Mouse (Mus musculus): ENCODE data around the gene Gm2663. TPM values are rescaled to one million over a fixed set of nuclear protein-coding genes. Genes with fewer than 3 reads are reported as not detected.
"Not testable (repeated sequence)": the region's sequence is repeated elsewhere in the genome, so short reads cannot be mapped to it uniquely, and the experiment has no call there.

Gm2663 gene
- total RNA-seq (2014; fragmentation: Nextera tagmentation) (not detected in 2 replicates), total RNA-seq (2017) (not detected in 2 replicates), polyA plus RNA-seq (2012) (not detected in 2 replicates)

DNA sequence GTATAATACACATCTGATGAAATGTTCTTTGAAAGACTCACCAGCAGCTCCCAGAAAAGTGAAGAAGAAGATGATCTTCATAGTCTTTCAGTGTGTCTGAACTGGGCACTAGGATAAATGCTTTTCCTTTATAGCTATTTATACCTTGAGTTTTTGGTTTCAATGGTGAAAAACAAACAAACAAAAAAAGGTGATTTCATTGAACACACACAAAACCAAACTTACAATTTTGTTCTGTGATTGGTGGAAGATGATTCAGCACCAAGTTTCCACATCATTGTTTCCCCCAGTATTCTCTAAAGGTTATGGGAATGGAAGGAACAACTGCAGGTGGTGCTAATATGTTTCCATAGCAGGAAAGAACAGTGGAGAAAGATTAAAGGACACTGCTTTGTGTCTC is at the start of gene Gm2663:
Gm2663 (minus strand) TSS at position 101 of the 400 bp plus-strand sequence.
- not testable (repeated sequence) for ATAC-seq (ENCODE audit: extremely low read depth, insufficient number of reproducible peaks, low FRiP score, poor library complexity, severe bottlenecking); H3K4me1 ChIP-seq (ENCODE audit: insufficient read depth, low read depth, low read length); DNase-seq (ENCODE audit: low spot score); H3K9me3 ChIP-seq (replicated peaks); H3K27me3 ChIP-seq (ENCODE audit: insufficient read depth, low read length); H3K36me3 ChIP-seq (replicated peaks); H3K4me3 ChIP-seq (ENCODE audit: low read depth, low read length)

DNA sequence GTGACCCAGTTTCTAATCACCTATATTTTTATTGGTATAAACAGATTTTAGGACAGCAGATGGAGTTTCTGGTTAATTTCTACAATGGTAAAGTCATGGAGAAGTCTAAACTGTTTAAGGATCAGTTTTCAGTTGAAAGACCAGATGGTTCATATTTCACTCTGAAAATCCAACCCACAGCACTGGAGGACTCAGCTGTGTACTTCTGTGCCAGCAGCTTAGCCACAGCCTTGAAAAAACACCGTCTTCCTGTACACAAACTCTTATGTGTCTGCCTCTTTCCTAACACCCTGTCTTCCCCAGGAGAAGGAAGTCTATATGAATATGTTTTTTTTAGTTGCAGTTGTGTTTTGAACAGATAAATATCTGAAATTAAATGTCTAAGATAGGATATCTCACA is 49.3 kb upstream of the Gm2663 start:
- no peak overlapping the region for H3K4me3 ChIP-seq (ENCODE audit: low read depth, low read length)
- no peaks in the 10 kb centered on the region for H3K36me3 ChIP-seq (replicated peaks)
- no peaks in the 10 kb centered on the region for H3K9me3 ChIP-seq (replicated peaks)
- H3K4me1 ChIP-seq (ENCODE audit: insufficient read depth, low read depth, low read length) = no peaks in the 10 kb centered on the region
- H3K27me3 ChIP-seq (ENCODE audit: insufficient read depth, low read length) = 0 out of 2 replicates have a peak, but pooled peaks cover 2% of the 10 kb centered on the region
- DNase-seq (ENCODE audit: low spot score) = no peak
- no peak for ATAC-seq (ENCODE audit: extremely low read depth, insufficient number of reproducible peaks, low FRiP score, poor library complexity, severe bottlenecking)
- no peak for TF ChIP-seq GATA1 (IDR thresholded peaks at IDR 0.05; ENCODE audit: borderline replicate concordance, low read length)
- no peak for TF ChIP-seq GATA2 (IDR thresholded peaks at IDR 0.05; ENCODE audit: borderline replicate concordance, low read depth, low read length)

DNA sequence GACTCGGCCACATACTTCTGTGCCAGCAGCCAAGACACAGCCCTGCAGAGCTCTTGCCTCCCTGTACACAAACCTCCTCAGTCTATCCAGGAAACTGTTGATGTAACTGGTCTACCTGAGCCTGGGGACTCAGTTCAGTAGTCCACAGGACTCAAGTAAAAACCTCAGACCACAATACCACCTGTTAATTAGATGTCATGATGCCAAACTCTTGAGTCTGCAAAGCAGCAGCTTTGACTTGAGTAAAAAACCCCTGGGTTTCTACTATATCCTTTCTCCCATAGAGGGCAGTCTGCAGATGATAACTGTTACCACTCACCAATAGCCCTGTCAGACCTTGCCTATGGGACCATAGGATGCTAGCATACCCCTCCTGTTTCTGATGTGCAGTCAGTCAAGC is 48.7 kb upstream of the Gm2663 start:
- no peak for TF ChIP-seq TAL1 (conservative IDR thresholded peaks at IDR 0.05; ENCODE audit: low read depth, low read length)
- TF ChIP-seq GATA2 (IDR thresholded peaks at IDR 0.05; ENCODE audit: borderline replicate concordance, low read depth, low read length) = no peak
- no peak for TF ChIP-seq GATA1 (IDR thresholded peaks at IDR 0.05; ENCODE audit: borderline replicate concordance, low read length)
- no peak for TF ChIP-seq CTCF (IDR thresholded peaks at IDR 0.05; ENCODE audit: low read depth, low read length)
- TF ChIP-seq POLR2AphosphoS5 (IDR thresholded peaks at IDR 0.05; ENCODE audit: insufficient replicate concordance, low read depth, low read length) = no peak
- Histone ChIP-seq H3K4me3 (ENCODE audit: low read depth, low read length) (no peak overlapping the region), H3K36me3 (replicated peaks) (no peaks in the 10 kb centered on the region), H3K9me3 (replicated peaks) (no peaks in the 10 kb centered on the region), H3K4me1 (ENCODE audit: insufficient read depth, low read depth, low read length) (no peaks in the 10 kb centered on the region), H3K27me3 (ENCODE audit: insufficient read depth, low read length) (0 out of 2 replicates have a peak, but pooled peaks cover 2% of the 10 kb centered on the region)
- no peak for ATAC-seq (ENCODE audit: extremely low read depth, insufficient number of reproducible peaks, low FRiP score, poor library complexity, severe bottlenecking)
- DNase-seq (ENCODE audit: low spot score) = no peak

DNA sequence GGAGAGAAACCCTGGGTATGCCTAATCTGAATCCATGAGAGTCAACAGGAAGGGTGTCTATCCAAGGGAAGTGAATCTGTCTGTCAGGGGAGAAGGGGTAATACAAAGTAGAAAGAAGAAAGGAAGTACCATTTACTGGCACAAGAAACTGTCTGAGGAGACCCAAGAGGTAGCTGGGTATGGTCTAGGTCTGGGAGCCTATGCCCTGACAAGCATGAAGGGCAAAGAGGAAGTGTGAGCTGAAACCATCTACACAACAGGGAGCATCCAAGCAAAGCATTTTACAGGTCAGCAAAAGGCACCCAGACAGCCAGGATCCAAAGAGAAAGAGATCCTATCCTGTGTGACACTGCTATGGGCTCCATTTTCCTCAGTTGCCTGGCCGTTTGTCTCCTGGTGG is 47.9 kb upstream of the Gm2663 start:
- ATAC-seq (ENCODE audit: extremely low read depth, insufficient number of reproducible peaks, low FRiP score, poor library complexity, severe bottlenecking) (no peak), DNase-seq (ENCODE audit: low spot score) (no peak)
- no peak for TF ChIP-seq GATA1 (IDR thresholded peaks at IDR 0.05; ENCODE audit: borderline replicate concordance, low read length)
- TF ChIP-seq CTCF (IDR thresholded peaks at IDR 0.05; ENCODE audit: low read depth, low read length) = no peak
- Histone ChIP-seq H3K36me3 (replicated peaks) (no peaks in the 10 kb centered on the region), H3K4me3 (ENCODE audit: low read depth, low read length) (no peak overlapping the region), H3K4me1 (ENCODE audit: insufficient read depth, low read depth, low read length) (no peaks in the 10 kb centered on the region), H3K27me3 (ENCODE audit: insufficient read depth, low read length) (0 out of 2 replicates have a peak, but pooled peaks cover 2% of the 10 kb centered on the region), H3K9me3 (replicated peaks) (no peaks in the 10 kb centered on the region)

DNA sequence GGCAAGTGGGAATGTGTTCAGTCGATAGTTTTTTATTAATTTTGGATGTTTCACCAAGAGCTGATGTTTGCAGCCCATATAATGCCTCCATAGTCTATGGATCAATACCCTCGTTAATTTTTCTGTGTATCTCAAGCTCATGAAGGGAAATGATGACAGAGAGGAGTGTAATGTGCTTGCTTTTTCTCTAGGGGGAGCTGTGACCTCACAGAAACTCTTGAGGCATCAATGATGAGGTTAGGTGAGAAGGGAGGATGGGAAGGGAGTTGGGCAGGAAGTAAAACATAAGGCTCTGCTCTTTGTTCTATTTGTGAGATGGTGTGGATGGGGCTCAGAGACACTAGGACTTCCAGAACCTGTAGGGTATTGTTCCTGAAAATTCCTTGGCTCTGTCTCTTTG is 47.3 kb upstream of the Gm2663 start:
- Histone ChIP-seq H3K27me3 (ENCODE audit: insufficient read depth, low read length) (0 out of 2 replicates have a peak, but pooled peaks cover 2% of the 10 kb centered on the region), H3K9me3 (replicated peaks) (no peaks in the 10 kb centered on the region), H3K4me1 (ENCODE audit: insufficient read depth, low read depth, low read length) (no peaks in the 10 kb centered on the region), H3K4me3 (ENCODE audit: low read depth, low read length) (no peak overlapping the region), H3K36me3 (replicated peaks) (no peaks in the 10 kb centered on the region)
- DNase-seq (ENCODE audit: low spot score) (no peak), ATAC-seq (ENCODE audit: extremely low read depth, insufficient number of reproducible peaks, low FRiP score, poor library complexity, severe bottlenecking) (no peak)
- TF ChIP-seq CTCF (IDR thresholded peaks at IDR 0.05; ENCODE audit: low read depth, low read length) = peak; percentile 51
- no peak for TF ChIP-seq GATA1 (IDR thresholded peaks at IDR 0.05; ENCODE audit: borderline replicate concordance, low read length)

DNA sequence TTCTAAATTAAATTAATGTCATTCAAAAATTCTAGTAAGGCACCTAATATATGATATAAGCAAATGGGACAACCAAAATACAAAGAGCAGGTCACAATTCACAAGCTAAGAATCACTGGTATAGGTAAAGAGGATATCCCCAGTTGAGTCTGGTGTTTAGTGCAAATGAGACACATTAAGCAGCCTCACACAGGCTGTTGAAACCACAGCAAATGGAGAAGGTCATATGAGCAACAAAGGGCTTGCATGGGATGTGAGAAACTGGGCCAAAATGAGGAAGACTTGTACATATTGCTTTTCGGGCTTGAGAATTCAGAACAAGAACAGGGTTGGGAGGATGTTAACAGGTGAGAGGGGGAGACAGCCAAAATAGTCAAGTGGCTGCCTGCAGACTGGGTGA is 45.5 kb upstream of the Gm2663 start:
- H3K4me3 ChIP-seq (ENCODE audit: low read depth, low read length) = no peak overlapping the region
- DNase-seq (ENCODE audit: low spot score) = no peak
- H3K27me3 ChIP-seq (ENCODE audit: insufficient read depth, low read length) = 0 out of 2 replicates have a peak, but pooled peaks cover 2% of the 10 kb centered on the region
- H3K36me3 ChIP-seq (replicated peaks) = no peaks in the 10 kb centered on the region
- TF ChIP-seq POLR2AphosphoS5 (IDR thresholded peaks at IDR 0.05; ENCODE audit: insufficient replicate concordance, low read depth, low read length) (no peak), TAL1 (conservative IDR thresholded peaks at IDR 0.05; ENCODE audit: low read depth, low read length) (no peak), GATA1 (IDR thresholded peaks at IDR 0.05; ENCODE audit: borderline replicate concordance, low read length) (no peak), CTCF (IDR thresholded peaks at IDR 0.05; ENCODE audit: low read depth, low read length) (no peak), GATA2 (IDR thresholded peaks at IDR 0.05; ENCODE audit: borderline replicate concordance, low read depth, low read length) (no peak)
- no peaks in the 10 kb centered on the region for H3K4me1 ChIP-seq (ENCODE audit: insufficient read depth, low read depth, low read length)
- H3K9me3 ChIP-seq (replicated peaks) = no peaks in the 10 kb centered on the region
- no peak for ATAC-seq (ENCODE audit: extremely low read depth, insufficient number of reproducible peaks, low FRiP score, poor library complexity, severe bottlenecking)

DNA sequence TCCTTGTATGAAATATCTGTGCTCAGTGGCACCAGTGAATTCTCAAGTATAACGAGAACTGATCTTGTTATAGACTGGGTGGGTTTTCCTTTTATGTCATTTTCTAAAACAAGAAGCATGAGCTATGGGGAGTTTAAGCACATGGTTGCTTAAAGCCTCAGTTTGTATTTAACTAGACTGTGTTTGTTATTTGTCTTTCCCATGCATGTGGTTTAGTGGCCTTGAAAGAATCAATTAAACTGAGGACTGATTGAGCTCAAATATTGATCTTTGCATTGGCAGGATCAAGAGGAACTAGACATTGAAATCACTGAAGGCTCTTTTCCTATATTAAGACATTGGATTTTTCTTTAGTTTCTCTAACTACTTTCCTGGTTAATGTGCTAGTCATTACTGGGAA is 45.0 kb upstream of the Gm2663 start:
- no peaks in the 10 kb centered on the region for H3K9me3 ChIP-seq (replicated peaks)
- TF ChIP-seq TAL1 (conservative IDR thresholded peaks at IDR 0.05; ENCODE audit: low read depth, low read length) (no peak), CTCF (IDR thresholded peaks at IDR 0.05; ENCODE audit: low read depth, low read length) (no peak), GATA2 (IDR thresholded peaks at IDR 0.05; ENCODE audit: borderline replicate concordance, low read depth, low read length) (no peak), POLR2AphosphoS5 (IDR thresholded peaks at IDR 0.05; ENCODE audit: insufficient replicate concordance, low read depth, low read length) (no peak), GATA1 (IDR thresholded peaks at IDR 0.05; ENCODE audit: borderline replicate concordance, low read length) (no peak)
- H3K27me3 ChIP-seq (ENCODE audit: insufficient read depth, low read length) = 0 out of 2 replicates have a peak, but pooled peaks cover 2% of the 10 kb centered on the region
- ATAC-seq (ENCODE audit: extremely low read depth, insufficient number of reproducible peaks, low FRiP score, poor library complexity, severe bottlenecking) (no peak), DNase-seq (ENCODE audit: low spot score) (no peak)
- H3K4me1 ChIP-seq (ENCODE audit: insufficient read depth, low read depth, low read length) = no peaks in the 10 kb centered on the region
- no peak overlapping the region for H3K4me3 ChIP-seq (ENCODE audit: low read depth, low read length)
- no peaks in the 10 kb centered on the region for H3K36me3 ChIP-seq (replicated peaks)

Measured in G1E (cell line).